Mouse (Mus musculus) adipocyte (in vitro differentiated cells): Measurements from ENCODE around the gene Dnajb12.
A peak's percentile ranks its signal among the peaks of the same experiment; 100 is the strongest.

Experiments
- DNase-seq: peaks from one replicate; pipeline ENCODE4 v3.0.0-alpha.2; 2016; ENCODE audit warnings: low spot score

Dnajb12 gene

GRCm38 (mm10) chr10:59897511-59897910, 18.2 kb downstream of the Dnajb12 start:
- DNase-seq, result peak; percentile 33

GRCm38 (mm10) chr10:59898180-59898778, 18.9 kb downstream of the Dnajb12 start:
- no peak for DNase-seq

- DNase-seq, result no peak
Observed at GRCm38 (mm10) chr10:59898935-59899334, 19.6 kb downstream of the Dnajb12 start.

GRCm38 (mm10) chr10:59899341-59900173, 20.2 kb downstream of the Dnajb12 start:
- DNase-seq, result peak; percentile 84

- DNase-seq, result no peak
Observed at GRCm38 (mm10) chr10:59900174-59900435, 20.7 kb downstream of the Dnajb12 start.

- no peak for DNase-seq
Observed at GRCm38 (mm10) chr10:59900939-59901338, 21.6 kb downstream of the Dnajb12 start.

GRCm38 (mm10) chr10:59901463-59901862, 22.1 kb downstream of the Dnajb12 start:
- DNase-seq, result no peak

- no peak for DNase-seq
Observed at GRCm38 (mm10) chr10:59901986-59902605, 22.7 kb downstream of the Dnajb12 start.

GRCm38 (mm10) chr10:59902606-59902990, 23.2 kb downstream of the Dnajb12 start:
- DNase-seq, result no peak

- no peak for DNase-seq
Observed at GRCm38 (mm10) chr10:59903170-59903569, 23.8 kb downstream of the Dnajb12 start.

GRCm38 (mm10) chr10:59907080-59907609, 27.8 kb downstream of the Dnajb12 start:
- DNase-seq, result no peak

- DNase-seq, result peak; percentile 54
Observed at GRCm38 (mm10) chr10:59907695-59908299, 28.4 kb downstream of the Dnajb12 start.

GRCm38 (mm10) chr10:59908776-59909315, 29.5 kb downstream of the Dnajb12 start:
- DNase-seq, result no peak

- peak; percentile 55 for DNase-seq
Observed at GRCm38 (mm10) chr10:59909357-59909847, 30.0 kb downstream of the Dnajb12 start.

GRCm38 (mm10) chr10:59911091-59911490, 31.7 kb downstream of the Dnajb12 start:
- DNase-seq, result no peak

- DNase-seq, result no peak
Observed at GRCm38 (mm10) chr10:59911561-59912198, 32.3 kb downstream of the Dnajb12 start.

- DNase-seq, result peak; percentile 71
Observed at GRCm38 (mm10) chr10:59915196-59915962, 36.0 kb downstream of the Dnajb12 start.

GRCm38 (mm10) chr10:59916159-59916558, 36.8 kb downstream of the Dnajb12 start:
- DNase-seq, result peak; percentile 99

- DNase-seq, result no peak
Observed at GRCm38 (mm10) chr10:59916649-59917048, 37.3 kb downstream of the Dnajb12 start.

GRCm38 (mm10) chr10:59918111-59918510, 38.8 kb downstream of the Dnajb12 start:
- DNase-seq, result peak; percentile 79
